Mouse (Mus musculus): Measurements from ENCODE around the gene Ppil2.

The Ppil2 gene

GRCm38 (mm10) chr16:17040716-17041115 is 70.3 kb downstream of the Ppil2 start:
- no peak for DNase-seq (ENCODE audit: low read depth, low spot score)

Measured in CD4-positive, CD25-positive, alpha-beta regulatory T cell, adult 2 months (primary cell).